Mouse (Mus musculus) layer of hippocampus, adult 2 months (tissue): ENCODE data around the gene Hist2h2aa1. TPM values are rescaled to one million over a fixed set of nuclear protein-coding genes. Genes with fewer than 3 reads are reported as not detected.
A peak's percentile ranks its signal among the peaks of the same experiment; 100 is the strongest.
"Not testable (repeated sequence)": the region's sequence is repeated elsewhere in the genome, so short reads cannot be mapped to it uniquely, and the experiment has no call there.

Source experiments
- DNase-seq, 2 experiments: peaks; one replicate each; pipeline ENCODE4 v3.0.0; 2022; ENCODE audit warnings: low spot score in 2 of 2
- H3K27ac ChIP-seq: fragments of 200-600 bp; 2 replicates; pipeline ENCODE4 v1.8.1; 2022
- H3K4me3 ChIP-seq: fragments of 200-600 bp; 2 replicates; pipeline ENCODE4 v1.8.1; 2022; ENCODE audit warnings: mild to moderate bottlenecking
- CTCF ChIP-seq: fragments of 200-600 bp; conservative IDR thresholded peaks from 2 replicates; pipeline ENCODE4 v1.8.1; 2022; ENCODE audit warnings: antibody characterized with exemption, mild to moderate bottlenecking, moderate library complexity
- total RNA-seq, 2 experiments: library from RNA; stranded (reverse); gene quantifications; 2 replicates each; pipeline ENCODE4 v1.2.3; 2021

The Hist2h2aa1 gene
- total RNA-seq, 2 experiments from 2014 or later, result 11.7 TPM; not detected in 1

GRCm38 (mm10) chr3:96237335-96237903, 7.9 kb upstream of the Hist2h2aa1 start:
- H3K4me3 ChIP-seq, result no peak overlapping the region
- DNase-seq, result no peak

GRCm38 (mm10) chr3:96237904-96238511, 7.3 kb upstream of the Hist2h2aa1 start:
- no peak for TF ChIP-seq CTCF
- peak overlapping the region; percentile 32 for H3K4me3 ChIP-seq
- no peak overlapping the region for H3K27ac ChIP-seq
- DNase-seq, result no peak

More at GRCm38 (mm10) chr3:96237335-96237903, 7.9 kb upstream of the Hist2h2aa1 start:
- no peak overlapping the region for H3K27ac ChIP-seq
- no peak for TF ChIP-seq CTCF

- H3K27ac ChIP-seq, result peak within 1 kb of the TSS; percentile 87
Observed at GRCm38 (mm10) chr3:96238954-96239793, 6.1 kb upstream of the Hist2h2aa1 start, which contains the start of gene Hist2h3c2. TSS of gene Hist2h3c2 (minus strand) at chr3:96239127.

GRCm38 (mm10) chr3:96239949-96240798, 5.1 kb upstream of the Hist2h2aa1 start, which contains the start of gene Hist2h2aa2:
TSS of gene Hist2h2aa2 (minus strand) at chr3:96240276.
- peak; percentile 96 for DNase-seq
- H3K27ac ChIP-seq, result peak within 1 kb of the TSS; percentile 96
- peak within 1 kb of the TSS; percentile 62 for H3K4me3 ChIP-seq

More at GRCm38 (mm10) chr3:96238954-96239793, 6.1 kb upstream of the Hist2h2aa1 start, which contains the start of gene Hist2h3c2:
- peak within 1 kb of the TSS; percentile 62 for H3K4me3 ChIP-seq
- not testable (repeated sequence) for DNase-seq

- H3K4me3 ChIP-seq, result peak overlapping the region; percentile 57
- peak overlapping the region; percentile 96 for H3K27ac ChIP-seq
- no peak for DNase-seq
- no peak for TF ChIP-seq CTCF
Observed at GRCm38 (mm10) chr3:96240799-96241197, 4.5 kb upstream of the Hist2h2aa1 start.

GRCm38 (mm10) chr3:96243921-96244572, 1.2 kb upstream of the Hist2h2aa1 start:
- H3K27ac ChIP-seq, result peak overlapping the region; percentile 98
- no peak for TF ChIP-seq CTCF
- no peak for DNase-seq
- H3K4me3 ChIP-seq, result peak overlapping the region; percentile 84

- H3K4me3 ChIP-seq, result peak overlapping the region; percentile 40; the same call in 1 of the 2 replicates
- H3K27ac ChIP-seq, DNase-seq: not testable (repeated sequence)
Observed at GRCm38 (mm10) chr3:96246018-96246417, 721 bp downstream of the Hist2h2aa1 start.

GRCm38 (mm10) chr3:96246427-96246856, 1.1 kb downstream of the Hist2h2aa1 start, which contains the start of gene Hist2h3c1:
TSS of gene Hist2h3c1 (plus strand) at chr3:96246685.
- H3K4me3 ChIP-seq, result peak within 1 kb of the TSS; percentile 40; the same call in 1 of the 2 replicates
- not testable (repeated sequence) for H3K27ac ChIP-seq, DNase-seq

- TF ChIP-seq CTCF, result no peak
- Histone ChIP-seq H3K4me3 (no peak overlapping the region), H3K27ac (no peak overlapping the region)
- DNase-seq, result no peak
Observed at GRCm38 (mm10) chr3:96247356-96248140, 2.3 kb downstream of the Hist2h2aa1 start.

GRCm38 (mm10) chr3:96248141-96249033, 3.1 kb downstream of the Hist2h2aa1 start:
- H3K27ac ChIP-seq, result no peak overlapping the region
- no peak for TF ChIP-seq CTCF
- DNase-seq, result no peak
- H3K4me3 ChIP-seq, result no peak overlapping the region
